Mouse (Mus musculus): Measurements from ENCODE around the gene Syt6.

The Syt6 gene

GRCm38 (mm10) chr3:103647164-103647867 lies 72.3 kb downstream of the Syt6 start:
- DNase-seq (ENCODE audit: low read depth, low spot score): no peak

- DNase-seq (ENCODE audit: low read depth, low spot score): no peak
Measured at GRCm38 (mm10) chr3:103648486-103648885, 73.5 kb downstream of the Syt6 start.

- DNase-seq (ENCODE audit: low read depth, low spot score): no peak
Measured at GRCm38 (mm10) chr3:103649716-103650115, 74.7 kb downstream of the Syt6 start.

- DNase-seq (ENCODE audit: low read depth, low spot score): no peak
Measured at GRCm38 (mm10) chr3:103650406-103650805, 75.4 kb downstream of the Syt6 start.

GRCm38 (mm10) chr3:103660012-103660411 lies 85.0 kb downstream of the Syt6 start:
- no peak for DNase-seq (ENCODE audit: low read depth, low spot score)

GRCm38 (mm10) chr3:103661714-103662113 lies 86.7 kb downstream of the Syt6 start:
- no peak for DNase-seq (ENCODE audit: low read depth, low spot score)

GRCm38 (mm10) chr3:103663385-103663784 lies 88.4 kb downstream of the Syt6 start:
- DNase-seq (ENCODE audit: low read depth, low spot score): no peak

- no peak for DNase-seq (ENCODE audit: low read depth, low spot score)
Measured at GRCm38 (mm10) chr3:103672113-103672512, 97.1 kb downstream of the Syt6 start.

- DNase-seq (ENCODE audit: low read depth, low spot score): no peak
Measured at GRCm38 (mm10) chr3:103672716-103673115, 97.7 kb downstream of the Syt6 start.

GRCm38 (mm10) chr3:103678811-103679210 lies 103.8 kb downstream of the Syt6 start:
- DNase-seq (ENCODE audit: low read depth, low spot score): no peak

- no peak for DNase-seq (ENCODE audit: low read depth, low spot score)
Measured at GRCm38 (mm10) chr3:103682473-103682872, 107.4 kb downstream of the Syt6 start.

- no peak for DNase-seq (ENCODE audit: low read depth, low spot score)
Measured at GRCm38 (mm10) chr3:103683234-103683965, 108.4 kb downstream of the Syt6 start.

- no peak for DNase-seq (ENCODE audit: low read depth, low spot score)
Measured at GRCm38 (mm10) chr3:103683966-103684319, 108.9 kb downstream of the Syt6 start.

- peak; percentile 24 for DNase-seq (ENCODE audit: low read depth, low spot score)
Measured at GRCm38 (mm10) chr3:103689043-103689442, 114.0 kb downstream of the Syt6 start.

- peak; percentile 26 for DNase-seq (ENCODE audit: low read depth, low spot score)
Measured at GRCm38 (mm10) chr3:103690506-103690905, 115.5 kb downstream of the Syt6 start.

Data from A20 (cell line).